Mouse (Mus musculus): ENCODE results near the gene Ilk. TPM values are rescaled to one million over a fixed set of nuclear protein-coding genes. Genes with fewer than 3 reads are reported as not detected.
"Not testable (repeated sequence)": the region's sequence is repeated elsewhere in the genome, so short reads cannot be mapped to it uniquely, and the experiment has no call there.

The Ilk gene
- polyA plus RNA-seq, 1 experiment from 2014 or later = 289 TPM

DNA sequence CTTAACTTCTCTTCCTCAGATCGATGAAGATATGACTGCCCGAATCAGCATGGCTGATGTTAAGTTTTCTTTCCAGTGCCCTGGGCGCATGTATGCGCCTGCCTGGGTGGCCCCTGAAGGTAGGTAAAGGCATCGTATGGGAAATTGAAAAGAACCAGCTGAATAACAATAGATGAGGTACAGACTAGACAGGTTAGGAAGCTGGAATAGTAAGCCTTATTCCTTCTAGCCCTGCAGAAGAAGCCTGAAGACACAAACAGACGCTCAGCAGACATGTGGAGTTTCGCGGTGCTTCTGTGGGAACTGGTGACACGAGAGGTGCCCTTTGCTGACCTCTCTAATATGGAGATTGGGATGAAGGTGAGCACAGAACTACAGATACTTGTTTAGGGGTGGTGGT lies 5.6 kb downstream of the Ilk start:
- Histone ChIP-seq H3K27me3 (ENCODE audit: control insufficient read depth, insufficient read depth, low read length) (no peaks in the 10 kb centered on the region), H3K4me2 (replicated peaks; ENCODE audit: low read depth) (no peak overlapping the region), H3K9ac (ENCODE audit: low read length) (no peak overlapping the region), H3K27ac (replicated peaks) (no peak overlapping the region), H3K9me3 (ENCODE audit: control insufficient read depth, low read length) (no peaks in the 10 kb centered on the region), H3K4me1 (replicated peaks; ENCODE audit: control insufficient read depth, insufficient read depth) (no peaks in the 10 kb centered on the region), H3K4me3 (ENCODE audit: low read depth, low read length) (no peak overlapping the region), H3K36me3 (ENCODE audit: control insufficient read depth, insufficient read depth, low read length) (peaks cover 15% of the 10 kb centered on the region)
- no peak for TF ChIP-seq EP300 (optimal IDR thresholded peaks at IDR 0.05)
- TF ChIP-seq CTCF (IDR thresholded peaks at IDR 0.05; ENCODE audit: low read depth) = no peak
- ATAC-seq (ENCODE audit: low FRiP score, low TSS enrichment) = no peak
- DNase-seq (ENCODE audit: low spot score) = peak; percentile 7
- WGBS = 89% methylated on average over 9 of the region's 9 CpGs

- H3K9ac ChIP-seq (ENCODE audit: low read length) = not testable (repeated sequence)
Observed at GRCm38 (mm10) chr7:105742539-105743215, 6.3 kb downstream of the Ilk start.

GRCm38 (mm10) chr7:105743246-105743925 lies 7.0 kb downstream of the Ilk start:
- H3K27me3 ChIP-seq (ENCODE audit: control insufficient read depth, insufficient read depth, low read length); DNase-seq (ENCODE audit: low spot score); ATAC-seq (ENCODE audit: low FRiP score, low TSS enrichment); H3K4me1 ChIP-seq (replicated peaks; ENCODE audit: control insufficient read depth, insufficient read depth); H3K9me3 ChIP-seq (ENCODE audit: control insufficient read depth, low read length): not testable (repeated sequence)
- Histone ChIP-seq H3K36me3 (ENCODE audit: control insufficient read depth, insufficient read depth, low read length) (peaks cover 15% of the 10 kb centered on the region), H3K4me2 (replicated peaks; ENCODE audit: low read depth) (peak overlapping the region; percentile 96), H3K27ac (replicated peaks) (peak overlapping the region; percentile 90), H3K4me3 (ENCODE audit: low read depth, low read length) (peak overlapping the region; percentile 80), H3K9ac (ENCODE audit: low read length) (peak overlapping the region; percentile 90)
- 31% methylated on average over 20 of the region's 20 CpGs for WGBS

More at GRCm38 (mm10) chr7:105742539-105743215, 6.3 kb downstream of the Ilk start:
- ATAC-seq (ENCODE audit: low FRiP score, low TSS enrichment); H3K27ac ChIP-seq (replicated peaks); H3K27me3 ChIP-seq (ENCODE audit: control insufficient read depth, insufficient read depth, low read length); H3K4me3 ChIP-seq (ENCODE audit: low read depth, low read length); H3K4me1 ChIP-seq (replicated peaks; ENCODE audit: control insufficient read depth, insufficient read depth); DNase-seq (ENCODE audit: low spot score); H3K9me3 ChIP-seq (ENCODE audit: control insufficient read depth, low read length); H3K4me2 ChIP-seq (replicated peaks; ENCODE audit: low read depth): not testable (repeated sequence)
- WGBS = 78% methylated on average over 7 of the region's 7 CpGs
- H3K36me3 ChIP-seq (ENCODE audit: control insufficient read depth, insufficient read depth, low read length) = peaks cover 15% of the 10 kb centered on the region

DNA sequence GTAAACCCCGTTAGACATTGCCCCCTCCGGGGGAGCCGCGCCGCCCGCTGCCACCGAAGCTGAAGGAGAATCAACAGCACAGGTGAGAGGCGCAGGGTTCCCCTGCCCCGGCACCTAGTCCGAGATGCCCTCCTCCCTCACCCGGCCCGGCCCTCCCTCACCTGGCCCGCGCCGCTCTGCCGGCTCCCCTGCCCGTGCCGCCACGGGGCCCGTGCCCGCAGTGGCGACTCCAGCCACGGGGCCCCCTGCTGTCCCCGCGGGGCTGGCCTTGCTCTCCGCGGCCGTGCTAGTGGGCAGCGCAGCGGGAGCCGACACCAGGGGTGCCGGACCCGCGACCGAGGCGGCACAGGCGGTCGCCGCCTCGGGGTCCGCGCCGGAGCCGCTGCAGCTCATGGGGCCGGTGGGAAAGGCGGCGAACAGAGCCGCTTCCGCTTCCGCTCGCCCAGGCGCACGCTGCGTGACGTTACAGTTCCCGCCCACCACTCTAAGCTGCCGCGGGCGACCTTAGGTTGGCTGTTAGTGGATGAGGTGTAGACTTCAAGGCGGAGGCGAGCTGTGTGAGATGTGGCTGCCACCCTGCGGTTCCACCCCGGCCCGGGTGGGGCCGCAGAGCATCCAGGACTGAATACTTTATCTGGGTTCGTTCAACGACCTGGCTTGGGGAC lies 7.7 kb downstream of the Ilk start, which contains the start of gene Taf10:
Gene Taf10 (minus strand): TSS at position 436 of the 665 bp plus-strand sequence.
- Histone ChIP-seq H3K4me3 (ENCODE audit: low read depth, low read length) (peak within 1 kb of the TSS; percentile 80), H3K9me3 (ENCODE audit: control insufficient read depth, low read length) (no peaks in the 10 kb centered on the region), H3K27me3 (ENCODE audit: control insufficient read depth, insufficient read depth, low read length) (no peaks in the 10 kb centered on the region), H3K9ac (ENCODE audit: low read length) (peak within 1 kb of the TSS; percentile 90), H3K4me1 (replicated peaks; ENCODE audit: control insufficient read depth, insufficient read depth) (no peaks in the 10 kb centered on the region), H3K27ac (replicated peaks) (peak within 1 kb of the TSS; percentile 90), H3K36me3 (ENCODE audit: control insufficient read depth, insufficient read depth, low read length) (peaks cover 15% of the 10 kb centered on the region), H3K4me2 (replicated peaks; ENCODE audit: low read depth) (peak within 1 kb of the TSS; percentile 96)
- ATAC-seq (ENCODE audit: low FRiP score, low TSS enrichment) (peak; percentile 98), DNase-seq (ENCODE audit: low spot score) (peak; percentile 93)
- TF ChIP-seq CTCF (IDR thresholded peaks at IDR 0.05; ENCODE audit: low read depth) (peak; percentile 63), EP300 (optimal IDR thresholded peaks at IDR 0.05) (no peak)
- WGBS = under 1% methylated on average over 62 of the region's 67 CpGs

GRCm38 (mm10) chr7:105747776-105748175 lies 11.4 kb downstream of the Ilk start:
- no peak for ATAC-seq (ENCODE audit: low FRiP score, low TSS enrichment)
- TF ChIP-seq CTCF (IDR thresholded peaks at IDR 0.05; ENCODE audit: low read depth) (no peak), EP300 (optimal IDR thresholded peaks at IDR 0.05) (no peak)
- Histone ChIP-seq H3K9ac (ENCODE audit: low read length) (no peak overlapping the region), H3K9me3 (ENCODE audit: control insufficient read depth, low read length) (no peaks in the 10 kb centered on the region), H3K36me3 (ENCODE audit: control insufficient read depth, insufficient read depth, low read length) (no peaks in the 10 kb centered on the region; the same call in none of the 2 replicates), H3K4me3 (ENCODE audit: low read depth, low read length) (no peak overlapping the region), H3K4me2 (replicated peaks; ENCODE audit: low read depth) (no peak overlapping the region), H3K27me3 (ENCODE audit: control insufficient read depth, insufficient read depth, low read length) (no peaks in the 10 kb centered on the region), H3K27ac (replicated peaks) (no peak overlapping the region), H3K4me1 (replicated peaks; ENCODE audit: control insufficient read depth, insufficient read depth) (peaks cover 4% of the 10 kb centered on the region)
- no peak for DNase-seq (ENCODE audit: low spot score)
- WGBS = 84% methylated on average over 2 of the region's 2 CpGs
